Mouse (Mus musculus): ENCODE results near the gene Rps17. TPM values are rescaled to one million over a fixed set of nuclear protein-coding genes. Genes with fewer than 3 reads are reported as not detected.
A peak's percentile ranks its signal among the peaks of the same experiment; 100 is the strongest.

The Rps17 gene
- total RNA-seq, 2 experiments from 2014 or later, result 606 to 625 TPM

DNA sequence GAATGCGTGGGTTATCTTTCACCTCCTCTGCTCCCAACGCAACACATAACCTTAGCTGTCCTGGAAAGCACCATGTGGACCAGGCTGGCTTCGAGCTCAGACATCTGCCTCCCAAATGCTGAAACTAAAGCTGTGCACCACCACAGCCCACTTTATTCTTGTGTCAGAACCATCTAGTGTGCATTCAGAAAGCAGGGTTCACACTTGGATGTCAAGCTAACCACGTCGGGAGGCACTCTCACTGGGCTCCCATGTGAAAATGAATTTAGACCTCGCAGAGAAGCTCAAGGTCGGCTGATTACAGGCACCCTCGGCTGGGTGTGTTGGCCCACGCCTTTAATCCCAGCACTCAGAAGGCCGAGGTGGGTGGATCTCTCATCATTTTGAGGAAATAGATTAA is 1.2 kb downstream of the Rps17 start:
- no peak for TF ChIP-seq CTCF (conservative IDR thresholded peaks at IDR 0.05)
- no peak for DNase-seq (ENCODE audit: low spot score in 2 of 2)
- H3K27ac ChIP-seq, result peak overlapping the region; percentile 89
- H3K4me3 ChIP-seq, result peak overlapping the region; percentile 77

- no peak for TF ChIP-seq CTCF (conservative IDR thresholded peaks at IDR 0.05)
- DNase-seq (ENCODE audit: low spot score in 2 of 2), result no peak
These were observed 1.7 kb downstream of the Rps17 start for GRCm38 (mm10) chr7:81343316-81343715.

GRCm38 (mm10) chr7:81342356-81343094 is 2.5 kb downstream of the Rps17 start:
- TF ChIP-seq CTCF (conservative IDR thresholded peaks at IDR 0.05), result no peak
- peak overlapping the region; percentile 89; the same call in 1 of the 2 replicates for H3K27ac ChIP-seq
- no peak for DNase-seq (ENCODE audit: low spot score in 2 of 2)
- peak overlapping the region; percentile 77 for H3K4me3 ChIP-seq

More at GRCm38 (mm10) chr7:81343316-81343715, 1.7 kb downstream of the Rps17 start:
- peak overlapping the region; percentile 89 for H3K27ac ChIP-seq
- H3K4me3 ChIP-seq, result peak overlapping the region; percentile 77

GRCm38 (mm10) chr7:81341563-81341962 is 3.5 kb downstream of the Rps17 start:
- peak in 1 of 2 experiments; percentile 45 for DNase-seq (ENCODE audit: low spot score in 2 of 2)
- Histone ChIP-seq H3K4me3 (no peak overlapping the region), H3K27ac (no peak overlapping the region)
- peak; percentile 84 for TF ChIP-seq CTCF (conservative IDR thresholded peaks at IDR 0.05)

DNA sequence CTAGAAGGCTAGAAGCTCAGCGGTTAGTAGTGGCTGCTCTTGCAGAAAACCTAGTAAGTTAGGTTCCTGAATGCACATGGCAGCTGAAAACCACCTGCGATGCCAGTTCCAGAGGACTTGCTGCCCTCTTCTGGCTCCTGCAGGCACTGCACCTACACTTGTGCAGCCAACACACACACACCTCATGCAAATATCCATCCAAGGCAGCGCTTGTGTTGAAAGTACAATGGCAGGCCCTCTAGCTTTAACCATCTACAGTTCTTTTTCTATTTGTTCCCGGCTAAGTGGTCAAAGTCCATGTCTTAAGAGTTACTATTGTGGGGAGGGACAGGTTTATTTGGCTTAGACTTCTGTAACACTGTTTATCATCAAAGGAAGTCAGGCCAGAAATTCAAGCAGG is 5.3 kb downstream of the Rps17 start:
- peak in 1 of 2 experiments; percentile 45 for DNase-seq (ENCODE audit: low spot score in 2 of 2)
- TF ChIP-seq CTCF (conservative IDR thresholded peaks at IDR 0.05), result peak; percentile 78
- Histone ChIP-seq H3K27ac (no peak overlapping the region), H3K4me3 (no peak overlapping the region)

- Histone ChIP-seq H3K4me3 (no peak overlapping the region), H3K27ac (no peak overlapping the region)
- no peak for DNase-seq (ENCODE audit: low spot score in 2 of 2)
- no peak for TF ChIP-seq CTCF (conservative IDR thresholded peaks at IDR 0.05)
These were observed 6.6 kb downstream of the Rps17 start for GRCm38 (mm10) chr7:81338522-81338873.

DNA sequence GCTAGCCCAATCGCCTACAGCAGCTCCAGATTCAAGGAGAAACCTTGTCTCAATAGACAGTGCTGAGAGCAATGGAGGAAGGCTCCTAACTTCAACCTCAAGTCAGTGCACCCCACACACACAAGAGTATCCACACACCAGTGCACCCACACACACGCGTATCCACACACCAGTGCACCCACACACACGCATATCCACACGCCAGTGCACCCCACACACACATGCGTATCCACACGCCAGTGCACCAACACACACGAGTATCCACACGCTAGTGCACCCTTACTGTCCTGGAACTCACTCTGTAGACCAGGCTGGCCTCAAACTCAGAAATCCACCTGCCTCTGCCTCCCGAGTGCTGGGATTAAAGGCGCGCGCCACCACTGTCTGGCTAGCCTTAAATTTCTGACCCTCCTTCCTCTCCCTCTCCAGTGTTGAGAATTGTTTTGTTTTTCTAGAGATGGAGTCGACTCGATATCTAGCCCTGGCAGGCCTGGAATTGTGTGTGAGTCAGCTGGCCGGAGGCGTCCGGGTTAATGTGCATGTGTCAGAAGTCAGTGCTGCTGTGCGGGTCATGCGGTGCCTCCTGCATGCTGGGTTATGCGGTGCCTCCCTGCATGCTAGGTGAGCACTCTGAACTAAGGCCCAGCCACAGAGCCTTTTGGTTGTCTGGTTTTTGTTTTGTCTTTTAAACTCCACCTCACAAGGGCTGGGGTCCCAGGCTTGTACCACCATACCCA is 7.1 kb downstream of the Rps17 start:
- DNase-seq (ENCODE audit: low spot score in 2 of 2), result no peak
- Histone ChIP-seq H3K27ac (no peak overlapping the region), H3K4me3 (no peak overlapping the region)
- no peak for TF ChIP-seq CTCF (conservative IDR thresholded peaks at IDR 0.05)

DNA sequence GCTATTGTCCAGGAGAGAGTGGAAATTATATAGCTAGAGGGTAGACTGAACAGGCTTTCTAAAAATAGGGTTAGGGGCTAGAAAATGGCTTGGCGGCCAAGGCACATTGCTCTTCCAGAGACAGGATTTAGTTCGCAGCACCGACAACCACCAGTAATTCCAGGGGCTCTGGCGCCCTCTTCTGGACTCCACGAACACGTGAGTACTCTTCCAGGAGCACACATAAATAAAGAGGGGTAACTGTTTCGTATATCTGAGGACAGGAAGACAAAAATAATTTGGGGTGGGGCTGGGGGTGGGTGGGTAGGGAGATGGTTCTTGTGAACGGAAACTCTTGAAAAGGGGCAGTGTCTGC is 8.6 kb downstream of the Rps17 start:
- Histone ChIP-seq H3K27ac (peak overlapping the region; percentile 67; the same call in 1 of the 2 replicates), H3K4me3 (no peak overlapping the region)
- DNase-seq (ENCODE audit: low spot score in 2 of 2), result no peak
- TF ChIP-seq CTCF (conservative IDR thresholded peaks at IDR 0.05), result peak; percentile 71

GRCm38 (mm10) chr7:81335705-81336431 is 9.2 kb downstream of the Rps17 start:
- TF ChIP-seq CTCF (conservative IDR thresholded peaks at IDR 0.05), result peak; percentile 46
- Histone ChIP-seq H3K4me3 (no peak overlapping the region), H3K27ac (peak overlapping the region; percentile 67; the same call in 1 of the 2 replicates)
- DNase-seq (ENCODE audit: low spot score in 2 of 2), result no peak

DNA sequence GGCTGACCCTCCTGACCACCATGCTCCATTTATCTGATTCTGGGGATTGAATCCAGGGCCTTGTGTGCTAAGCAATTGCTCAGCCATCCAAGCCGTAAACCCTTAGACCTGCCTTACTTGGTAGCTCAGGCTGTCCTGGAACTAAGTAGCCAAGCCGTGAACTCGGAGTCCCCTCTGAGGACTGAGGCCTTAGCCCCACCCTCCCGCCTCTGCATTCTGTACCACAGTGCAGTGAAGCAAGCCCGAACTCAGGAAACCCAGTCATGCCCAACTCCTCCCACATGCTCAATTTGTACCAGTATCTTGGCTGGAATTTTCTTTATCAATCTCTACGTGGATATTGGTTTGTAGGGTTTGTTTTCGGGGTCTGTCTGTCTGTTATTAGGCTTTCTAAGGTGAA is 13.2 kb downstream of the Rps17 start:
- Histone ChIP-seq H3K4me3 (no peak overlapping the region), H3K27ac (no peak overlapping the region)
- TF ChIP-seq CTCF (conservative IDR thresholded peaks at IDR 0.05), result no peak
- no peak for DNase-seq (ENCODE audit: low spot score in 2 of 2)

GRCm38 (mm10) chr7:81330767-81331166 is 14.3 kb downstream of the Rps17 start:
- H3K27ac ChIP-seq, result no peak overlapping the region
- H3K4me3 ChIP-seq, result no peak overlapping the region
- no peak for TF ChIP-seq CTCF (conservative IDR thresholded peaks at IDR 0.05)
- DNase-seq (ENCODE audit: low spot score in 2 of 2), result no peak

DNA sequence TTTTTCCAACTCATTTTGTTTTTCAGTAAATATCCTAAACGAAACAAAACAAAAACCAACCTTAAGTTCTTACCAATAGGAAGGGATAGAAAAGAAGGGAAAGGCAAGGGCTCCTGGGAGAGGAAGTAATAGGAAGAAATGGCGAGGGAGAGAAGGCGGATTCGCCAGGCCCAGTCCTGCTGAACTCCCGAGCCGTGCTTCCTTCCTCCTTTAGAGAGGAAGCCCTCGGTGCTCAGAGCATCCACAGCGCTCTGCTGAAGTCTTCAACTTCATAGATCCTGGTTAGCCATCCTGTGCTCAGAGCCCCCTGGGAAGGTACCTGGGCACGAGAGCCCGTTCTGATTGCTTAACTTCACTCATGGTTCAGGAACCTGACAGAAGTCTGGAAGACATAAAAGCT is 17.4 kb downstream of the Rps17 start:
- TF ChIP-seq CTCF (conservative IDR thresholded peaks at IDR 0.05), result no peak
- no peak for DNase-seq (ENCODE audit: low spot score in 2 of 2)
- Histone ChIP-seq H3K4me3 (no peak overlapping the region), H3K27ac (no peak overlapping the region)

- TF ChIP-seq CTCF (conservative IDR thresholded peaks at IDR 0.05), result no peak
- Histone ChIP-seq H3K27ac (no peak overlapping the region), H3K4me3 (no peak overlapping the region)
- DNase-seq (ENCODE audit: low spot score in 2 of 2), result no peak
These were observed 18.2 kb downstream of the Rps17 start for GRCm38 (mm10) chr7:81326859-81327258.

Data from layer of hippocampus, adult 2 months (tissue).